Mouse (Mus musculus) MEL (cell line): ENCODE data around the gene Daam1. TPM values are rescaled to one million over a fixed set of nuclear protein-coding genes. Genes with fewer than 3 reads are reported as not detected.

Source experiments
- DNase-seq: peaks from one replicate; pipeline ENCODE4 v3.0.0; 2011; ENCODE audit warnings: low read depth, low spot score
- H3K27ac ChIP-seq: 2 replicates; pipeline ENCODE4 v1.5.1; 2012; ENCODE audit warnings: low read depth, mild to moderate bottlenecking, control low read depth, low read length, moderate library complexity; ENCODE audit not compliant: control insufficient read depth
- H3K27me3 ChIP-seq, 2 experiments: fragments of 150-350 bp in 1 of 2; sonication (generic) in 1 of 2; 2 replicates each; pipeline ENCODE4 v1.6.1; 2012; ENCODE audit warnings: low read length in 2 of 2, mild to moderate bottlenecking in 2 of 2, improper control_type of control experiment in 1 of 2, moderate library complexity in 1 of 2; ENCODE audit not compliant: insufficient read depth in 2 of 2, control insufficient read depth in 1 of 2
- H3K36me3 ChIP-seq, 2 experiments: 2 replicates each; pipeline ENCODE4 v1.6.1; 2012 to 2014; ENCODE audit warnings: low read length in 2 of 2, improper control_type of control experiment in 1 of 2, inconsistent platforms in 1 of 2, mild to moderate bottlenecking in 1 of 2; ENCODE audit not compliant: insufficient read depth in 2 of 2, control insufficient read depth in 1 of 2
- H3K4me1 ChIP-seq, 2 experiments: fragments of 150-350 bp in 1 of 2; sonication (generic) in 1 of 2; 2 replicates each; pipeline ENCODE4 v1.6.1; 2012; ENCODE audit warnings: low read length in 2 of 2, improper control_type of control experiment in 1 of 2, mild to moderate bottlenecking in 1 of 2; ENCODE audit not compliant: insufficient read depth in 2 of 2, control insufficient read depth in 1 of 2
- H3K4me3 ChIP-seq, 2 experiments: fragments of 150-350 bp in 1 of 2; sonication (generic) in 1 of 2; 2 replicates each; pipeline ENCODE4 v1.5.1; 2012; ENCODE audit warnings: low read depth in 2 of 2, low read length in 2 of 2, mild to moderate bottlenecking in 2 of 2, moderate library complexity in 2 of 2, control low read depth in 1 of 2, improper control_type of control experiment in 1 of 2; ENCODE audit not compliant: control insufficient read depth in 1 of 2, insufficient read depth in 1 of 2
- H3K79me2 ChIP-seq: 2 replicates; pipeline ENCODE4 v1.6.1; 2012; ENCODE audit warnings: mild to moderate bottlenecking, low read length, moderate library complexity; ENCODE audit not compliant: control insufficient read depth, poor library complexity, insufficient read depth
- H3K9ac ChIP-seq: 2 replicates; pipeline ENCODE4 v1.6.1; 2012; ENCODE audit warnings: low read depth, mild to moderate bottlenecking, control low read depth, low read length, moderate library complexity; ENCODE audit not compliant: control insufficient read depth, poor library complexity, severe bottlenecking
- H3K9me3 ChIP-seq: fragments of 150-350 bp; sonication (generic); replicated peaks from 2 replicates; pipeline ENCODE4 v1.6.1; 2012; ENCODE audit warnings: mild to moderate bottlenecking, low read length, improper control_type of control experiment, moderate library complexity; ENCODE audit not compliant: insufficient read depth
- CHD1 ChIP-seq: IDR thresholded peaks from 2 replicates; pipeline ENCODE4 v1.6.1; 2012; ENCODE audit warnings: low read depth, mild to moderate bottlenecking, inconsistent platforms, low read length, improper control_type of control experiment
- CHD2 ChIP-seq: IDR thresholded peaks from 2 replicates; pipeline ENCODE4 v1.6.1; 2011; ENCODE audit warnings: low read length, improper control_type of control experiment
- ELF1 ChIP-seq: IDR thresholded peaks from 2 replicates; pipeline ENCODE4 v1.6.1; 2014; ENCODE audit warnings: low read depth, mild to moderate bottlenecking, inconsistent platforms, low read length, improper control_type of control experiment, moderate library complexity
- EP300 ChIP-seq, 2 experiments: IDR thresholded peaks; 2 replicates each; pipeline ENCODE4 v1.6.1; 2011; ENCODE audit warnings: improper control_type of control experiment in 2 of 2, low read length in 2 of 2, low read depth in 1 of 2, mild to moderate bottlenecking in 1 of 2
- ETS1 ChIP-seq: IDR thresholded peaks from 2 replicates; pipeline ENCODE4 v1.6.1; 2012; ENCODE audit warnings: low read depth, mild to moderate bottlenecking, inconsistent platforms, low read length, improper control_type of control experiment, moderate library complexity
- GATA1 ChIP-seq: IDR thresholded peaks from 2 replicates; pipeline ENCODE4 v1.6.1; 2011; ENCODE audit warnings: low read depth, low read length, improper control_type of control experiment
- HCFC1 ChIP-seq: IDR thresholded peaks from 2 replicates; pipeline ENCODE4 v1.6.1; 2012; ENCODE audit warnings: low read depth, mild to moderate bottlenecking, inconsistent platforms, low read length, improper control_type of control experiment, moderate library complexity
- JUND ChIP-seq: IDR thresholded peaks from 2 replicates; pipeline ENCODE4 v1.6.1; 2011; ENCODE audit warnings: low read depth, mild to moderate bottlenecking, improper control_type of control experiment, low read length
- KAT2A ChIP-seq: conservative IDR thresholded peaks from 2 replicates; pipeline ENCODE4 v1.6.1; 2012; ENCODE audit warnings: low read depth, low read length, improper control_type of control experiment, inconsistent platforms
- MAX ChIP-seq: IDR thresholded peaks from 2 replicates; pipeline ENCODE4 v1.6.1; 2011; ENCODE audit warnings: low read length, improper control_type of control experiment
- MAZ ChIP-seq: IDR thresholded peaks from 2 replicates; pipeline ENCODE4 v1.6.1; 2012; ENCODE audit warnings: low read depth, mild to moderate bottlenecking, inconsistent platforms, low read length, improper control_type of control experiment
- MXI1 ChIP-seq: IDR thresholded peaks from 2 replicates; pipeline ENCODE4 v1.6.1; 2011; ENCODE audit warnings: mild to moderate bottlenecking, low read depth, low read length, improper control_type of control experiment
- NRF1 ChIP-seq: IDR thresholded peaks from 2 replicates; pipeline ENCODE4 v1.6.1; 2014; ENCODE audit warnings: low read depth, mild to moderate bottlenecking, inconsistent platforms, low read length, improper control_type of control experiment, moderate library complexity; ENCODE audit not compliant: poor library complexity, insufficient read depth, severe bottlenecking
- POLR2A ChIP-seq, 2 experiments: IDR thresholded peaks; 2 replicates each; pipeline ENCODE4 v1.6.1; 2011 to 2012; ENCODE audit warnings: low read length in 2 of 2, mild to moderate bottlenecking in 2 of 2, control low read depth in 1 of 2, improper control_type of control experiment in 1 of 2, low read depth in 1 of 2, moderate library complexity in 1 of 2; ENCODE audit not compliant: control insufficient read depth in 1 of 2, insufficient read depth in 1 of 2, poor library complexity in 1 of 2
- POLR2AphosphoS2 ChIP-seq: IDR thresholded peaks from 2 replicates; pipeline ENCODE4 v1.6.1; 2011; ENCODE audit warnings: low read length, improper control_type of control experiment
- SIN3A ChIP-seq: IDR thresholded peaks from 2 replicates; pipeline ENCODE4 v1.6.1; 2012; ENCODE audit warnings: low read length, improper control_type of control experiment, inconsistent platforms
- TAL1 ChIP-seq: IDR thresholded peaks from 2 replicates; pipeline ENCODE4 v1.6.1; 2012; ENCODE audit warnings: mild to moderate bottlenecking, inconsistent platforms, low read length, moderate library complexity, mixed read lengths
- TCF12 ChIP-seq: IDR thresholded peaks from 2 replicates; pipeline ENCODE4 v1.6.1; 2014; ENCODE audit warnings: low read depth, mild to moderate bottlenecking, inconsistent platforms, low read length, improper control_type of control experiment, moderate library complexity
- UBTF ChIP-seq: IDR thresholded peaks from 2 replicates; pipeline ENCODE4 v1.6.1; 2012; ENCODE audit warnings: low read depth, mild to moderate bottlenecking, inconsistent platforms, low read length, improper control_type of control experiment, moderate library complexity, borderline replicate concordance; ENCODE audit not compliant: insufficient read depth
- USF2 ChIP-seq, 2 experiments: IDR thresholded peaks; 2 replicates each; pipeline ENCODE4 v1.6.1; 2011 to 2012; ENCODE audit warnings: improper control_type of control experiment in 2 of 2, low read length in 2 of 2, borderline replicate concordance in 1 of 2, inconsistent platforms in 1 of 2, low read depth in 1 of 2, mild to moderate bottlenecking in 1 of 2; ENCODE audit not compliant: insufficient read depth in 1 of 2
- ZC3H11A ChIP-seq: IDR thresholded peaks from 2 replicates; pipeline ENCODE4 v1.6.1; 2012; ENCODE audit warnings: low read depth, mild to moderate bottlenecking, inconsistent platforms, low read length, improper control_type of control experiment
- ZMIZ1 ChIP-seq: IDR thresholded peaks from 2 replicates; pipeline ENCODE4 v1.6.1; 2012; ENCODE audit warnings: low read depth, mild to moderate bottlenecking, inconsistent platforms, low read length, improper control_type of control experiment, moderate library complexity
- ZNF384 ChIP-seq: IDR thresholded peaks from 2 replicates; pipeline ENCODE4 v1.6.1; 2012; ENCODE audit warnings: low read depth, mild to moderate bottlenecking, inconsistent platforms, low read length, improper control_type of control experiment
- polyA plus RNA-seq, 2 experiments: library from polyadenylated mRNA; stranded (reverse) in 1 of 2; unstranded in 1 of 2; fragments of >175 nt in 1 of 2; fragments of >200 nt in 1 of 2; gene quantifications; 2 replicates each; pipeline versions ENCODE4 v1.2.1 to v1.2.4; 2012; ENCODE audit warnings: low replicate concordance in 2 of 2, low read depth in 1 of 2; ENCODE audit not compliant: insufficient read length in 2 of 2, insufficient read depth in 1 of 2, missing spikeins in 1 of 2
- total RNA-seq: library from RNA; depleted of rRNA; stranded (reverse); fragments of 300-350 nt; gene quantifications from 2 replicates; pipeline ENCODE4 v1.2.3, GENCODE M21; 2012

The Daam1 gene
- total and polyA plus RNA-seq, 3 experiments, result 9.2 to 12.0 TPM; not detected in 1

- Histone ChIP-seq H3K4me1 (peaks cover 23 to 47% of the 10 kb centered on the region in 2 experiments), H3K36me3 (peaks cover 0 to 28% of the 10 kb centered on the region in 2 experiments; a peak in 3 of 4 replicates), H3K27ac (no peak overlapping the region), H3K9ac (no peak overlapping the region), H3K27me3 (no peaks in the 10 kb centered on the region), H3K9me3 (no peaks in the 10 kb centered on the region), H3K4me3 (no peak overlapping the region), H3K79me2 (peaks cover 5% of the 10 kb centered on the region; the same call in 1 of the 2 replicates)
- TF ChIP-seq TAL1 (no peak), GATA1 (no peak), JUND (no peak), ZC3H11A (no peak)
- DNase-seq, result no peak
These were observed 58.4 kb downstream of the Daam1 start for GRCm38 (mm10) chr12:71889266-71889665.

GRCm38 (mm10) chr12:71890282-71890681 lies 59.4 kb downstream of the Daam1 start:
- no peak overlapping the region for H3K9ac ChIP-seq
- TF ChIP-seq KAT2A, result no peak
- peak; percentile 41; the same call in 1 of the 2 replicates for TF ChIP-seq TCF12
- no peak for TF ChIP-seq UBTF
- TF ChIP-seq ETS1, result 0 out of 2 replicates have a peak, but pooled peaks have one; percentile 18
- no peak for TF ChIP-seq NRF1
- peak in 1 of 2 experiments; percentile 54; a peak in 2 of 4 replicates for TF ChIP-seq EP300 (IDR thresholded peaks at IDR 0.05; ENCODE audit: low read depth in 1 of 2, low read length in 2 of 2)
- TF ChIP-seq ELF1, result no peak
- H3K4me3 ChIP-seq, result no peak overlapping the region
- H3K79me2 ChIP-seq, result peaks cover 5% of the 10 kb centered on the region; the same call in 1 of the 2 replicates
- peaks cover 23 to 41% of the 10 kb centered on the region in 2 experiments for H3K4me1 ChIP-seq
- DNase-seq, result no peak
- no peak overlapping the region for H3K27ac ChIP-seq
- H3K36me3 ChIP-seq, result peaks cover 0 to 26% of the 10 kb centered on the region in 2 experiments; a peak in 3 of 4 replicates
- no peaks in the 10 kb centered on the region for H3K27me3 ChIP-seq
- no peaks in the 10 kb centered on the region for H3K9me3 ChIP-seq

- Histone ChIP-seq H3K9me3 (no peaks in the 10 kb centered on the region), H3K79me2 (peaks cover 5% of the 10 kb centered on the region; the same call in 1 of the 2 replicates), H3K4me3 (no peak overlapping the region), H3K4me1 (peaks cover 25 to 39% of the 10 kb centered on the region in 2 experiments), H3K36me3 (peaks cover 2 to 30% of the 10 kb centered on the region in 2 experiments; a peak in 3 of 4 replicates), H3K9ac (no peak overlapping the region), H3K27ac (no peak overlapping the region), H3K27me3 (no peaks in the 10 kb centered on the region)
- DNase-seq, result no peak
- TF ChIP-seq POLR2A (IDR thresholded peaks at IDR 0.05; ENCODE audit: control insufficient read depth in 1 of 2, insufficient read depth in 1 of 2, low read depth in 1 of 2, low read length in 2 of 2, poor library complexity in 1 of 2) (no peak), KAT2A (no peak), MAZ (no peak), NRF1 (no peak), ZNF384 (no peak), TAL1 (no peak), EP300 (IDR thresholded peaks at IDR 0.05; ENCODE audit: low read depth in 1 of 2, low read length in 2 of 2) (no peak), HCFC1 (no peak), TCF12 (no peak), MAX (no peak), MXI1 (no peak), CHD1 (no peak), ETS1 (no peak), ZMIZ1 (no peak), USF2 (IDR thresholded peaks at IDR 0.05; ENCODE audit: borderline replicate concordance in 1 of 2, insufficient read depth in 1 of 2, low read depth in 1 of 2, low read length in 2 of 2) (no peak), CHD2 (no peak), SIN3A (no peak), POLR2AphosphoS2 (no peak), JUND (no peak)
These were observed 61.0 kb downstream of the Daam1 start for GRCm38 (mm10) chr12:71891729-71892355.
